Mouse (Mus musculus) granulocyte monocyte progenitor cell, adult 5-6 weeks (primary cell): ENCODE results near the gene Gli3. TPM values are rescaled to one million over a fixed set of nuclear protein-coding genes. Genes with fewer than 3 reads are reported as not detected.

Experiments
- ATAC-seq: replicated peaks from 2 replicates; pipeline ENCODE4 v1.8.0; 2016; ENCODE audit warnings: mild to moderate bottlenecking, moderate TSS enrichment, inconsistent platforms; ENCODE audit not compliant: poor library complexity, severe bottlenecking
- total RNA-seq, 2 experiments: library from RNA; stranded (forward) in 1 of 2; stranded (reverse) in 1 of 2; fragments of 200-712, 200-1000 nt in 1 of 2; fragments of >200 nt in 1 of 2; fragmentation: Nextera tagmentation in 1 of 2; gene quantifications; 2 replicates each; pipeline ENCODE4 v1.2.3; 2014 to 2017

Gli3 gene
- total RNA-seq, 2 experiments from 2014 or later: not detected

GRCm38 (mm10) chr13:15487334-15487733, 24.3 kb downstream of the Gli3 start:
- no peak for ATAC-seq

- no peak for ATAC-seq
Measured at GRCm38 (mm10) chr13:15488065-15488464, 25.0 kb downstream of the Gli3 start.

GRCm38 (mm10) chr13:15495820-15496219, 32.8 kb downstream of the Gli3 start:
- ATAC-seq: no peak

GRCm38 (mm10) chr13:15498338-15498737, 35.3 kb downstream of the Gli3 start:
- ATAC-seq: no peak

- ATAC-seq: no peak
Measured at GRCm38 (mm10) chr13:15510925-15511324, 47.9 kb downstream of the Gli3 start.

- ATAC-seq: no peak
Measured at GRCm38 (mm10) chr13:15513114-15513513, 50.1 kb downstream of the Gli3 start.

GRCm38 (mm10) chr13:15514082-15514481, 51.0 kb downstream of the Gli3 start:
- ATAC-seq: no peak

GRCm38 (mm10) chr13:15517048-15517760, 54.2 kb downstream of the Gli3 start:
- no peak for ATAC-seq

- ATAC-seq: no peak
Measured at GRCm38 (mm10) chr13:15520353-15520752, 57.3 kb downstream of the Gli3 start.

GRCm38 (mm10) chr13:15522153-15522552, 59.1 kb downstream of the Gli3 start:
- ATAC-seq: no peak

GRCm38 (mm10) chr13:15524208-15524607, 61.2 kb downstream of the Gli3 start:
- ATAC-seq: no peak

- ATAC-seq: no peak
Measured at GRCm38 (mm10) chr13:15526691-15527090, 63.7 kb downstream of the Gli3 start.

GRCm38 (mm10) chr13:15531568-15531967, 68.5 kb downstream of the Gli3 start:
- ATAC-seq: no peak

GRCm38 (mm10) chr13:15537206-15537605, 74.2 kb downstream of the Gli3 start:
- ATAC-seq: no peak

- no peak for ATAC-seq
Measured at GRCm38 (mm10) chr13:15537611-15538010, 74.6 kb downstream of the Gli3 start.

GRCm38 (mm10) chr13:15538389-15538788, 75.4 kb downstream of the Gli3 start:
- no peak for ATAC-seq

- ATAC-seq: no peak
Measured at GRCm38 (mm10) chr13:15542053-15542452, 79.0 kb downstream of the Gli3 start.

- no peak for ATAC-seq
Measured at GRCm38 (mm10) chr13:15543169-15543887, 80.3 kb downstream of the Gli3 start.

- ATAC-seq: no peak
Measured at GRCm38 (mm10) chr13:15543888-15544640, 81.0 kb downstream of the Gli3 start.

GRCm38 (mm10) chr13:15545346-15545896, 82.4 kb downstream of the Gli3 start:
- no peak for ATAC-seq

- no peak for ATAC-seq
Measured at GRCm38 (mm10) chr13:15546258-15546657, 83.2 kb downstream of the Gli3 start.
